Mouse (Mus musculus) liver, embryonic 15.5 days (tissue): ENCODE data around the gene Car7. TPM values are rescaled to one million over a fixed set of nuclear protein-coding genes. Genes with fewer than 3 reads are reported as not detected.

Source experiments
- ATAC-seq: fragments of 200-750 bp; cut with Nextera tagmentation; 2 replicates; pipeline ENCODE4 v1.8.0; 2017; ENCODE audit warnings: moderate number of reproducible peaks, mild to moderate bottlenecking, moderate library complexity; ENCODE audit not compliant: insufficient read depth
- H3K27ac ChIP-seq: fragments of 300-500 bp; sonication (generic); replicated peaks from 2 replicates; pipeline ENCODE4 v1.5.1; 2015; ENCODE audit warnings: mild to moderate bottlenecking, inconsistent platforms
- H3K27me3 ChIP-seq: fragments of 300-500 bp; sonication (generic); 2 replicates; pipeline ENCODE4 v1.6.1; 2015; ENCODE audit warnings: mild to moderate bottlenecking, inconsistent platforms
- H3K36me3 ChIP-seq: fragments of 300-500 bp; sonication (generic); replicated peaks from 2 replicates; pipeline ENCODE4 v1.6.1; 2015; ENCODE audit warnings: moderate library complexity, mild to moderate bottlenecking, inconsistent platforms
- H3K4me1 ChIP-seq: fragments of 300-500 bp; sonication (generic); replicated peaks from 2 replicates; pipeline ENCODE4 v1.6.1; 2015; ENCODE audit warnings: inconsistent platforms
- H3K4me2 ChIP-seq: fragments of 300-500 bp; sonication (generic); 2 replicates; pipeline ENCODE4 v1.6.1; 2015; ENCODE audit warnings: moderate library complexity, mild to moderate bottlenecking, inconsistent platforms
- H3K4me3 ChIP-seq: fragments of 300-500 bp; sonication (generic); replicated peaks from 2 replicates; pipeline ENCODE4 v1.5.1; 2015; ENCODE audit warnings: mild to moderate bottlenecking, inconsistent platforms
- H3K9ac ChIP-seq: fragments of 300-500 bp; sonication (generic); 2 replicates; pipeline ENCODE4 v1.6.1; 2015; ENCODE audit warnings: moderate library complexity, mild to moderate bottlenecking, inconsistent platforms
- H3K9me3 ChIP-seq: fragments of 300-500 bp; sonication (generic); replicated peaks from 2 replicates; pipeline ENCODE4 v1.6.1; 2016; ENCODE audit warnings: inconsistent platforms
- WGBS: fragments of 180-500 bp; shearing (Covaris S2); methylation state at CpG from one replicate; pipeline ENCODE4 v1.1.7; 2015; ENCODE audit warnings: mixed read lengths; ENCODE audit not compliant: insufficient replicate concordance; 5-methylcytosine and 5-hydroxymethylcytosine counted together
- polyA plus RNA-seq: library from polyadenylated mRNA; unstranded; fragments of >200 nt; fragmentation: Nextera tagmentation; extraction: Ambion mirVana; gene quantifications from 2 replicates; pipeline ENCODE4 v1.2.1, GENCODE M21; 2015

The Car7 gene
- polyA plus RNA-seq: 5.0 and 6.1 TPM in 2 replicates

DNA sequence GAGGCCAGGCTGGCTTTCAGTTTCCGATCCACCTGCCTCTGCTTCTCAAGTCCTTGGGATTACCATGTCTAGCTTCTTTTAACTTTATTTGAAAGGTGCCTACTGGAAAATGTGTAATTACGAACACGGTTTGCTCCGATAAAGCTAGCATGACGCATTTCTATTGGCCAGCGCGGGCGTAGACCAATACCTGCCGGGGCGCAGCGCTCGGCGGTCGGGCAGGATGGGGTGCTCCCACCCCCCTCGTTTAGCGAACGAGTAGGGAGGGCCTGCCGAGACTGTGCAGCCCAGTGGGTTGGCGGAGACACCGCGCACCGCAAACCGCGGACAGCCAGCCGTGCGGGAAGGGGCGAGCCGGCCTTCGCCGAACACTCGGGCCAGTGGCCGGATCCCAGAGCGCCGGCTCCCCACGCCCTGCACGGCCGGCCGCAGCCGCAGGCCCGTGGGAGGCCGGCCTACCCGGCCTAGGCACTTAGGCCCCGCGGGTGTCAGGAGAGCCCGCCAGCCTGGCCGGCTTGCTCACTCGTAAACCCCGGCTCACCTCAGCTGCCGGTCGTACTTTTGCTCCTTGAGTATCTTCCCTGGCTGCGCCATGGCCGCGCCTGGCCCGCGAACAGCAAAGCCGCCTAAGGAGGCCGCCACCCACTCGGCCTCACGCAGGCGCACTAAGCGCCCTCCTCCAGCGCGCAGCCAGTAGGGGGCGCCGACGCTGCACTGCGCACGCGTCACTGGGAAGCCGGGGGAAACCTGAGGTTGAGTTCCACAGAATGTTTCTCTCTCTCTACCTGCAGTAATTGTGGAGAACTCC is at the start of gene Car7, which contains the start of gene Nae1:
TSS of gene Car7 (plus strand) at position 719 of the 808 bp plus-strand sequence.
TSS of gene Nae1 (minus strand) at position 667 of the 808 bp plus-strand sequence.
- Histone ChIP-seq H3K4me3 (peak within 1 kb of the TSS; percentile 93), H3K36me3 (peaks cover 11% of the 10 kb centered on the region), H3K4me1 (peaks cover 34% of the 10 kb centered on the region), H3K9me3 (no peaks in the 10 kb centered on the region), H3K9ac (peak within 1 kb of the TSS; percentile 88), H3K4me2 (peak within 1 kb of the TSS; percentile 95), H3K27me3 (peaks cover 20% of the 10 kb centered on the region), H3K27ac (peak within 1 kb of the TSS; percentile 81)
- peak; percentile 92 for ATAC-seq
- under 1% methylated on average over 70 of the region's 70 CpGs for WGBS

DNA sequence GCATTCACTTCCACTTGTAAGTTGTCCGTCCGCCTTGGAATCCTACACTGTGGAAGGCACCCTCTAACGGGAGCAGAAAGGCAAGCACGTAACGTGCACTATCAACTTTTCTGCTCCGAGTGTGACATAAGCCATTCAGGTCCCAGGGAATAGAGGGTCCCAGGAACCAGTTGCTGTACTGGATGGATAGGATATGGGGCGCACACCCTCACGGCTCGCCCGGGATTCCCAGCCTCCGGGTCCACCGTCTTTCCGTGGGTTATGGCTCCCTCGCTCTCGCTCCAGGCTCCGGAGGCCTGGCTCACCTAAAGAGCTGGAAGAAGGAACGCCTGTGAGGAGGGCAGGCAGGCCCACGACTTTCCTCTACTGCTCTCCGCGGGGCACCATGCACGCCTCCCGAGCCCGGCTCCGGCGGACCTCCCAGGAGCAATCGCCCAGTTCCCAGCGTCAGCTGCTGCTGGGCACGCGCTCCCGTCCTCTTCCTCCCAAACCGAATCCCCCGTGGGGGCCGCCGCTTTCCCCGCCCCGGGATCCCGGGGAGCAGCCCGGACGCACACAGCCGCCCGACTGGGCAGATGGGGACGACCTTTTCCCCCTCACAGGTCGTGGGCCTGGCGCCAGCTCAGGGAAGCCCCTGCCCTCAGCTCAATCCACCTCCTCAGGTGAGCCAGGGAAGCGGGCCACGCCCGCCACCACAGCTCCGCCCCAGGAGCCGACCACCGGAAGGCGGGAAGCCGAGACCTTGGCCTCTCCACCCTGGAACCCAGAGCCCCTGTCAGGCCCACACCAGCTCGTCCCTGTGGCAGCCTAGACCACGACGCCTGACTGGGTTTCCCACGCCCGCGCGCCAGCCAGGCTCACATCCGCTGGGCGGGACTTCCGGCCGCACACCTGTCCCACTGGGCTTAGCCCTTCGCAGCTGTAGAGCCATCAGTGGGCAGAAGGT is 25.2 kb upstream of the Car7 start, which contains the start of gene Terb1:
TSS of gene Terb1 (minus strand) at position 850 of the 946 bp plus-strand sequence.
- ATAC-seq: 0 out of 2 replicates have a peak, but pooled peaks have one; percentile 28
- Histone ChIP-seq H3K4me2 (peak within 1 kb of the TSS; percentile 83), H3K9ac (peak within 1 kb of the TSS; percentile 49; the same call in 1 of the 2 replicates), H3K36me3 (peaks cover 10% of the 10 kb centered on the region), H3K27me3 (peaks cover 7% of the 10 kb centered on the region; the same call in 1 of the 2 replicates), H3K9me3 (no peaks in the 10 kb centered on the region), H3K4me3 (peak within 1 kb of the TSS; percentile 55), H3K4me1 (peaks cover 14% of the 10 kb centered on the region), H3K27ac (no peak within 1 kb of the TSS)
- WGBS: 5% methylated on average over 64 of the region's 64 CpGs

DNA sequence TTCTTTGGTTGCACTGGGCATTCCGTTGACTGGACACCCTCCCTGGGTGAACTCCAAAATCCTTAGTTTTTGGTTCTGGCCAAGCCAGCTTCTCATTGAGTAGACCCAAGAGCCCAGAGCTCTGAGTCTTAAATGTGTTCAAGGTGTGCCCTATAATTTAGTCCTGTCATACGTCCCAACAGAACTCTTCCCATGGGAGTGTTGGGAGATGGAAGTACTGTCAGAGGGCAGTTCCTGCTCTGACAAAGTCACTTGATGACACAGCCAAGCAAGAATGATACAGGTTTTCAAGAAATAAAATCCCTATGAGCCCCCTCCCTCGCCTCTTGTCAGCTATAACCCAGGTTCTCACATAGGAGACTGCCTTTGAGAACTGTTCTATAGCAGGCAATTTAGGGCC is 24.4 kb upstream of the Car7 start:
- H3K4me3 ChIP-seq: no peak overlapping the region
- WGBS: 73% methylated on average over 3 of the region's 3 CpGs
- no peaks in the 10 kb centered on the region for H3K9me3 ChIP-seq
- H3K36me3 ChIP-seq: peaks cover 10% of the 10 kb centered on the region
- ATAC-seq: no peak
- no peak overlapping the region for H3K27ac ChIP-seq
- no peak overlapping the region for H3K4me2 ChIP-seq
- no peak overlapping the region for H3K9ac ChIP-seq
- peaks cover 14% of the 10 kb centered on the region for H3K4me1 ChIP-seq
- H3K27me3 ChIP-seq: peaks cover 7% of the 10 kb centered on the region; the same call in 1 of the 2 replicates

DNA sequence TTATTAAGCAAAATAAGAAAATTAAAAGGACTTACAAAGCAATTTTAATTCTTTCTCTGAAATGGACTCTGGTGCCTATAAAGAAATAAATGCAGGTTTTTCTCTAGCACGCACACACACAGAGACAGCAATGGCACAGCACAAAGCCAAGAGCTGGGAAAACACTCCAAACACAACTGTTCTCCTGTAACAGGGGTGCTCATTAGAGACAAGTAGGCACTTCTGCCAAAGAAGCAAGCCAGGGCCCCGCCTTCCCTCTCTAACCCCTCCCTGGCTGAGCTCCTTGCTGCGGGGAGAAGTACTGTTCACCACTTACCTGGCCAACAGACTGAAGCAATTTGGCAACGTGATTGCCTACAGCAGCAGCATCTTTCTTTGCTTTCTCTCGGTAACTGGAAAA is 16.6 kb upstream of the Car7 start:
- Histone ChIP-seq H3K9ac (no peak overlapping the region), H3K9me3 (no peaks in the 10 kb centered on the region), H3K4me3 (no peak overlapping the region), H3K27me3 (no peaks in the 10 kb centered on the region), H3K4me2 (no peak overlapping the region), H3K4me1 (no peaks in the 10 kb centered on the region), H3K36me3 (peaks cover 44% of the 10 kb centered on the region), H3K27ac (no peak overlapping the region)
- WGBS: 70% methylated on average over 5 of the region's 5 CpGs
- ATAC-seq: no peak

DNA sequence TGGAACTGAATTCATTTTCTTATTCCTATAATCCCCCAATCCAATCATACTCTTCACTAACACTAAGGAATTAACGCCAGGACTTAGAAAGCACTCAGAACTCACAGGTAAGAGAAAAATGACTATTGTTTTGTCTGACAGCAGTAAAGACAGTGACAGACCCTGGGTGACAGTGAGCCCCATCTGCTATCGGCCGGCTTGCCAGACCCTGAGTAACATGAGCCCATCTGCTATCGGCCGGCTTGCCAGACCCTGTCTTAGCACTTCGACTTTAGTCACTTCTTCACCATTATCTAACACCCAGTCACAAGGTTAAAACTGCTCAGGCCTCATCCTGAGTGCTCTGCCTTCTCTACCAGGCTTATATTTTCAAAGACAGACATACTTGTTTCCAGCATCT is 4.8 kb upstream of the Car7 start:
- Histone ChIP-seq H3K4me1 (peaks cover 18% of the 10 kb centered on the region), H3K27me3 (no peaks in the 10 kb centered on the region), H3K27ac (no peak overlapping the region), H3K9ac (no peak overlapping the region), H3K4me3 (no peak overlapping the region), H3K36me3 (peaks cover 25% of the 10 kb centered on the region), H3K4me2 (no peak overlapping the region), H3K9me3 (no peaks in the 10 kb centered on the region)
- ATAC-seq: no peak
- WGBS: 77% methylated on average over 6 of the region's 6 CpGs

DNA sequence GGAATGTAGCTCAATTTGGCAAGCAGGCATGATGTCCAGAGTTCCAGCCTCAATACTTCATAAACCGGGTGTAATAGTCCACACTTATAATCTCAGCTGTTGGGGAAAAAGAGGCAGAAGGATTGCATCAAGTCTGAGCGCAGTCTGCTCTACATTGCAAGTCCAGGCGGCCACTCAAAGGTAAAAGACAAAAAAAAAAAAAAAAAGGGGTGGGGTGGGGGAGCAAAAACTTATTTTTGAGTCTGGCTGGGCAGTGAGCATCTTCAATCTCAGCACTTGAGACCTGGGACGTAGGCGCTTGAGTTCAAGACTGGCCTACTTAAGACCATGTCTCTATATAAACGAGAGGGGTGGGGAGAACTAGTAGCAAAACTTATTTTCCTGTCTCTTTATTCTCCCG is 938 bp upstream of the Car7 start:
- H3K27me3 ChIP-seq: peaks cover 14% of the 10 kb centered on the region
- H3K36me3 ChIP-seq: peaks cover 13% of the 10 kb centered on the region
- WGBS: 35% methylated on average over 7 of the region's 7 CpGs
- H3K9me3 ChIP-seq: no peaks in the 10 kb centered on the region
- peak overlapping the region; percentile 93 for H3K4me3 ChIP-seq
- no peak for ATAC-seq
- H3K27ac ChIP-seq: 0 out of 2 replicates have a peak overlapping the region, but pooled peaks have one; percentile 81
- H3K9ac ChIP-seq: peak overlapping the region; percentile 88
- H3K4me2 ChIP-seq: peak overlapping the region; percentile 95
- H3K4me1 ChIP-seq: peaks cover 34% of the 10 kb centered on the region

DNA sequence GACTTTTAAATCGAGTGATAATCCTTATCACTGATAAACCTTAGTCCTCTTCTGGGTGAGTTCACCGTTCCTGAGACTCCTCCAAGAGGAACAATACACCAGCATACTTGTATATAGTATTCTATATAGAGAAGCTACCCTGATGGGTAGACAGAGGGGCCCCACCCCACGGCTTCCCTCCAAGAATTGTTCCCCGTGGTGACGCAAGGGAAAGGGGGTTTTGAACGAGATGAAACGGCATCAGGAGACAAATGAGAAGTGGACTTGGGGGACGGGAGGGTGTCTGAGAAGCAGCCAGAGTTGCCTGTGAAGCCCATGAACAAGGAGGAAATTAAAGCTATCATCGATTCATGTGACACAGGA is 271 bp downstream of the Car7 start:
- Histone ChIP-seq H3K27ac (0 out of 2 replicates have a peak overlapping the region, but pooled peaks have one; percentile 14), H3K9ac (peak overlapping the region; percentile 88), H3K4me3 (peak overlapping the region; percentile 93), H3K4me2 (peak overlapping the region; percentile 95), H3K9me3 (no peaks in the 10 kb centered on the region), H3K36me3 (peaks cover 5% of the 10 kb centered on the region), H3K4me1 (peaks cover 34% of the 10 kb centered on the region), H3K27me3 (peaks cover 26% of the 10 kb centered on the region)
- 2% methylated on average over 9 of the region's 9 CpGs for WGBS
- ATAC-seq: peak; percentile 62

DNA sequence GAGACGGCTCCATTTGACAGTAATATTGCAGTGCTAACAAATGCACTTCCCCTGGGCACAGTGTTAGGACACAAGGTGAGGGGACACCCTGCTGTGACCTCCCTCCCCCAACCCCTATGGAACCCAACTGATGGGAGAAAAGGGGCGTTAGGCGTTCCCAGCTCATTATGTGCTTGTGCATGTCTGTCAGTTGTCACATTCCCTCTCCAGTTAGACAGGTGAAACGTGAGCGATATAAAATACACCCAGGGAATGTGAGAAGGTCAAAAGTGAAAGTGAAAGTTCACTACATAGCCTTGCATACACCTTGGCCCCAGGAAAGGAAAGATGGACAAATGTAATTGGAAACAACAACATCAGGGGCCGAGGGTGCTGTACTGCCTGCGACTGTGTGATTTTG is 889 bp downstream of the Car7 start:
- Histone ChIP-seq H3K4me1 (peaks cover 36% of the 10 kb centered on the region), H3K27me3 (peaks cover 32% of the 10 kb centered on the region), H3K4me2 (peak overlapping the region; percentile 95), H3K9me3 (no peaks in the 10 kb centered on the region), H3K27ac (no peak overlapping the region), H3K4me3 (peak overlapping the region; percentile 93), H3K9ac (peak overlapping the region; percentile 88), H3K36me3 (no peaks in the 10 kb centered on the region)
- no peak for ATAC-seq
- 13% methylated on average over 7 of the region's 7 CpGs for WGBS

DNA sequence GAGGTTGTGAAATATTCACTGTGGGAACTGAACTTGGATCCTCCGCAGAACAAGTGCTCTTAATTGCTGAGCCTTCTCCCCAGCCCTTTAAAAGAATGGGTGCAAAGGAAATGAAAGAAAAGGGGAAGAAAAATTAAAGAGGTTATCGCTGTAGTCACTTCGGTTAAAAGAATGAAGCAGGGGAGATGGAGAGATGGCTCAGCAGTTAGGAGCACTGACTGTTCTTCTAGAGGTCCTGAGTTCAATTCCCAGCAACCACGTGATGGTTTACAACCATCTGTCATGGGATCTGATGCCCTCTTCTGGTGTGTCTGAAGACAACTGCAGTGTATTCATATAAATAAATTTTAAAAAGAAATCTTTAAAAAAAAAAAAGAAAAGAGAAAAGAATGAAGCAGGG is 1.5 kb downstream of the Car7 start:
- no peaks in the 10 kb centered on the region for H3K36me3 ChIP-seq
- no peak overlapping the region for H3K9ac ChIP-seq
- no peak for ATAC-seq
- peak overlapping the region; percentile 95 for H3K4me2 ChIP-seq
- peaks cover 39% of the 10 kb centered on the region for H3K27me3 ChIP-seq
- WGBS: 63% methylated on average over 4 of the region's 4 CpGs
- H3K4me1 ChIP-seq: peaks cover 42% of the 10 kb centered on the region
- no peak overlapping the region for H3K27ac ChIP-seq
- H3K4me3 ChIP-seq: peak overlapping the region; percentile 93
- H3K9me3 ChIP-seq: no peaks in the 10 kb centered on the region

DNA sequence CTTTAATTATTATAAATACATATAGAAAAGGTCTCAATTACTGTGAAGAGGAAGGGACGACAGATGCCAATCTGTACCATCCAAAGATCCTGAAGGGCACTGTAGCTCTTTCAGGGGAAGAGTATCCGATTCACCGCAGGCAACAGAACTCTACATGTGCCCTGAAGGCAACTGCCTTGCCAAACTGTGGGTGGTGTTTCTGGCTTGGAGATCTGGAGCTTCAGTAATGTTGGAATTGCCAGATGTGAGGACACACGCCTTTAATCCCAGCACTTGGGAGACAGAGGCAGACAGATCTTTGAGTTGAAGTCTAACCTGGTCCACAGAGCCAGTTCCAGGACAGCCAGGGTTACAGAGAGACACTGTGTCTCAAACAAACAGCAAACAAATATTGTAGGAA is 4.4 kb downstream of the Car7 start:
- Histone ChIP-seq H3K9me3 (no peaks in the 10 kb centered on the region), H3K27me3 (peaks cover 67% of the 10 kb centered on the region), H3K27ac (no peak overlapping the region), H3K36me3 (no peaks in the 10 kb centered on the region), H3K9ac (no peak overlapping the region), H3K4me1 (peaks cover 33% of the 10 kb centered on the region), H3K4me3 (no peak overlapping the region), H3K4me2 (no peak overlapping the region)
- no peak for ATAC-seq
- WGBS: 57% methylated on average over 4 of the region's 4 CpGs

DNA sequence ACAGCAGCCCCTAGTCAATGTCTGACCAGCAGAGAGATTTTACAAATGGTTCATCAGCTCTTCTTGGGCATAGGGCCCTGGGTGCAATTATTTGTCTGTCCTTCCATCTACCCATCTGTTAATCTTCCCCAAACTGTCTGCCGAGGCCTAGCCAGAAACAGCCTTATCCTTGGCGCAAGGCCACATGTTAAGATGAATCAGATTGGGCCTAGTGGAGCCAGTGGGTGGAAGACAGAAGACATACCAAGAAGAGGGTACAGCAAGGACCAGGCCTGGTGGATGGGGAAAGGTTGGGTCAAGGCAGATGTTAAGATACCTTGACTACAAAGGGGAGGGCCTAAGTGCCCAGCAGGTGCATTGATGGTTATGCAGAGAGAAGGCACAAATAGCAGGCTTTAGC is 5.1 kb downstream of the Car7 start:
- WGBS: 49% methylated on average over 2 of the region's 2 CpGs
- Histone ChIP-seq H3K4me3 (no peak overlapping the region), H3K4me1 (peaks cover 33% of the 10 kb centered on the region), H3K9me3 (no peaks in the 10 kb centered on the region), H3K4me2 (no peak overlapping the region), H3K9ac (no peak overlapping the region), H3K27ac (no peak overlapping the region), H3K36me3 (no peaks in the 10 kb centered on the region), H3K27me3 (peaks cover 74% of the 10 kb centered on the region)
- ATAC-seq: no peak
